Mouse (Mus musculus): Measurements from ENCODE around the gene Dct. TPM values are rescaled to one million over a fixed set of nuclear protein-coding genes. Genes with fewer than 3 reads are reported as not detected.
A peak's percentile ranks its signal among the peaks of the same experiment; 100 is the strongest.

Gene Dct
- under 1 TPM in 1 of 2 experiments, not detected in 1; 0.20 TPM for total RNA-seq (2021)
- long read RNA-seq, experiment 1, partial matches to known transcripts = 0 of 2 reads
- long read RNA-seq, experiment 1, other reads (novel, unspliced or antisense) = 1 of 2 reads
- long read RNA-seq, experiment 2 = 0 reads

GRCm38 (mm10) chr14:118051975-118052630, at the start of gene Dct:
Gene Dct (minus strand): TSS chr14:118052244.
- no peak for DNase-seq

- DNase-seq = no peak
Measured at GRCm38 (mm10) chr14:118101227-118101990, 49.4 kb upstream of the Dct start.

- DNase-seq = no peak
Measured at GRCm38 (mm10) chr14:118098265-118098664, 46.2 kb upstream of the Dct start.

- peak in 1 of 2 experiments; percentile 21 for DNase-seq
Measured at GRCm38 (mm10) chr14:118089806-118090392, 37.9 kb upstream of the Dct start.

GRCm38 (mm10) chr14:118089215-118089805, 37.3 kb upstream of the Dct start:
- DNase-seq = peak; percentile 95 to 96

- DNase-seq = peak; percentile 31 to 41
Measured at GRCm38 (mm10) chr14:118088437-118089207, 36.6 kb upstream of the Dct start.

- DNase-seq = no peak
Measured at GRCm38 (mm10) chr14:118086271-118087035, 34.4 kb upstream of the Dct start.

GRCm38 (mm10) chr14:118083851-118084250, 31.8 kb upstream of the Dct start:
- DNase-seq = no peak

- DNase-seq = no peak
Measured at GRCm38 (mm10) chr14:118080606-118081005, 28.6 kb upstream of the Dct start.

GRCm38 (mm10) chr14:118070100-118070499, 18.1 kb upstream of the Dct start:
- no peak for DNase-seq

- DNase-seq = no peak
Measured at GRCm38 (mm10) chr14:118069439-118070079, 17.5 kb upstream of the Dct start.

- no peak for DNase-seq
Measured at GRCm38 (mm10) chr14:118061766-118062432, 9.9 kb upstream of the Dct start.

GRCm38 (mm10) chr14:118058581-118058886, 6.5 kb upstream of the Dct start:
- DNase-seq = no peak

- no peak for DNase-seq
Measured at GRCm38 (mm10) chr14:118057696-118058580, 5.9 kb upstream of the Dct start.

GRCm38 (mm10) chr14:118052770-118053169, 726 bp upstream of the Dct start:
- no peak for DNase-seq

- DNase-seq = no peak
Measured at GRCm38 (mm10) chr14:118051396-118051795, 648 bp downstream of the Dct start.

GRCm38 (mm10) chr14:118050990-118051389, 1.1 kb downstream of the Dct start:
- DNase-seq = no peak

- no peak for DNase-seq
Measured at GRCm38 (mm10) chr14:118050431-118050830, 1.6 kb downstream of the Dct start.

- DNase-seq = no peak
Measured at GRCm38 (mm10) chr14:118049648-118050238, 2.3 kb downstream of the Dct start.
